In the genomic region with DNA sequence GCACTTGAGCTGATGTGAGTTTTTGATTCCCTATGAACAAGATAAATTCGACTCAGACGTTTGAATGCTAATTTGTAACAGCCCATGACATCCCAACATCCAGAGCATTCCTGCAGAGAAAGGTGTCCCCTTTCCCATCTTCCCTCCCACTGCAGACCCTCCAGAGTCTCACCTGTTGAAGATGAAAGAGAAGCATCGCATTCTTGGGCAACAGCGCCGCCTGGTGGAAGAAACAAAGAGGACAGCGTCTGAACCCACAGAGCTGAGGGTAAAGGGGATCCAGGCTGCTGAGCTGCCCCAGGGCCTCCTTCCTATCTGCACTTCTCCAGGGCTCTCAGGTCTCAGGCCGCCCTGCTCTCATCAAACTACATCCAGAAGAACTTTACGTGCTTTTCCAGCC, we compare ENCODE assay signal across 8 mouse cellular contexts. TPM values are rescaled to one million over a fixed set of nuclear protein-coding genes. Genes with fewer than 3 reads are reported as not detected.
DNase-seq lines count a peak whose midpoint lies in the region; ATAC-seq lines count a peak whose summit lies in the region.
"Not testable (repeated sequence)": the region's sequence is repeated elsewhere in the genome, so short reads cannot be mapped to it uniquely, and the experiment has no call there.

No protein-coding gene starts in this region.

- WGBS in forebrain, embryonic 10.5 days = 11% methylated on average over 8 of the region's 8 CpGs
- 6% methylated on average over 8 of the region's 8 CpGs for WGBS in liver, embryonic 16.5 days (ENCODE audit: insufficient replicate concordance)
- WGBS in stomach, embryonic 15.5 days = 13% methylated on average over 8 of the region's 8 CpGs

- H3K36me3 ChIP-seq in forebrain, embryonic 10.5 days (replicated peaks); liver, embryonic 16.5 days (ENCODE audit: control insufficient read depth, insufficient read depth); stomach, embryonic 15.5 days: not testable (repeated sequence)

- intact Hi-C loops in heart, postnatal 14 days (cut with DNase I) = loop anchor here (1.0 kb wide), 1 partner anchor 14 kb away; no protein-coding TSS in a partner anchor

- H3K27me3 ChIP-seq in forebrain, embryonic 10.5 days (ENCODE audit: poor library complexity, severe bottlenecking) = peaks cover 38% of the 10 kb centered on the region
- H3K27me3 ChIP-seq in liver, embryonic 16.5 days (ENCODE audit: control insufficient read depth, insufficient read depth, low read depth, low read length) = peaks cover 15% of the 10 kb centered on the region
- peaks cover 30% of the 10 kb centered on the region for H3K27me3 ChIP-seq in stomach, embryonic 15.5 days (replicated peaks)

- H3K4me3 ChIP-seq in brown adipose tissue, adult 24 weeks (ENCODE audit: insufficient read depth, low read depth, low read length) = 0 out of 2 replicates have a peak overlapping the region, but pooled peaks have one; percentile 6
- H3K4me3 ChIP-seq in forebrain, embryonic 10.5 days = peak overlapping the region; percentile 65
- H3K4me3 ChIP-seq in liver, embryonic 16.5 days (ENCODE audit: low read depth, low read length); stomach, embryonic 15.5 days (replicated peaks): not testable (repeated sequence)

- H3K4me2 ChIP-seq in liver, embryonic 16.5 days (ENCODE audit: low read depth, low read length) = peak overlapping the region; percentile 79
- peak overlapping the region; percentile 79 for H3K4me2 ChIP-seq in stomach, embryonic 15.5 days

- H3K4me1 ChIP-seq in brown adipose tissue, adult 24 weeks (ENCODE audit: control insufficient read depth, insufficient read depth, insufficient read length, low read length) = peaks cover 22% of the 10 kb centered on the region
- H3K4me1 ChIP-seq in forebrain, embryonic 10.5 days = peaks cover 35% of the 10 kb centered on the region
- H3K4me1 ChIP-seq in liver, embryonic 16.5 days (ENCODE audit: control insufficient read depth, low read depth, low read length) = peaks cover 26% of the 10 kb centered on the region
- peaks cover 19% of the 10 kb centered on the region; the same call in 1 of the 2 replicates for H3K4me1 ChIP-seq in stomach, embryonic 15.5 days

- H3K9me3 ChIP-seq in forebrain, embryonic 10.5 days; liver, embryonic 16.5 days (replicated peaks; ENCODE audit: control insufficient read depth, low read length); stomach, embryonic 15.5 days: not testable (repeated sequence)

- not testable (repeated sequence) for ATAC-seq in liver, embryonic 16.5 days (ENCODE audit: low read depth); stomach, embryonic 15.5 days (ENCODE audit: insufficient read depth, low FRiP score, low read depth)

- H3K27ac ChIP-seq in brown adipose tissue, adult 24 weeks (replicated peaks; ENCODE audit: low read depth, low read length); forebrain, embryonic 10.5 days; liver, embryonic 16.5 days (ENCODE audit: low read length); stomach, embryonic 15.5 days: not testable (repeated sequence)

- H3K9ac ChIP-seq in liver, embryonic 16.5 days (ENCODE audit: low read depth, low read length); stomach, embryonic 15.5 days: not testable (repeated sequence)

- DNase-seq in CD8-positive naive resting alpha-beta T cell, adult 2 months (ENCODE audit: low read depth in 2 of 2, low spot score in 2 of 2) = peak; percentile 66 to 68
- peak; percentile 60 for DNase-seq in forebrain, embryonic 10.5 days (ENCODE audit: extremely low spot score, low spot score)
- peak; percentile 68 to 77 for DNase-seq in heart, postnatal 14 days
- DNase-seq in kidney, postnatal 14 days = peak; percentile 58
- DNase-seq in neural tube, embryonic 10.5 days (ENCODE audit: extremely low spot score, low spot score) = peak; percentile 62

RNA-seq across cellular contexts. Expression of a gene that starts 18.0 kb away (rescaled TPM):
- polyA plus RNA-seq in brown adipose tissue, adult 24 weeks (2012; ENCODE audit: insufficient read depth, insufficient read length, missing spikeins) = 394 and 673 TPM in 2 replicates
- polyA plus RNA-seq in forebrain, embryonic 10.5 days (2016; fragmentation: Nextera tagmentation; extraction: Ambion mirVana) = 51.2 and 51.8 TPM in 2 replicates
- 10 to 100 TPM; 56.5 to 61.2 TPM for total RNA-seq in heart, postnatal 14 days (2021)
- 126 and 139 TPM in 2 replicates for polyA plus RNA-seq in liver, embryonic 16.5 days (2015; fragmentation: Nextera tagmentation; extraction: Ambion mirVana)
- 112 and 124 TPM in 2 replicates for polyA plus RNA-seq in stomach, embryonic 15.5 days (2015; fragmentation: Nextera tagmentation; extraction: Ambion mirVana)

RNA-seq across cellular contexts. Expression of a gene that starts 26.3 kb away (rescaled TPM):
- 635 and 763 TPM in 2 replicates for polyA plus RNA-seq in brown adipose tissue, adult 24 weeks (2012; ENCODE audit: insufficient read depth, insufficient read length, missing spikeins)
- polyA plus RNA-seq in forebrain, embryonic 10.5 days (2016; fragmentation: Nextera tagmentation; extraction: Ambion mirVana) = 1,596 and 1,663 TPM in 2 replicates
- total RNA-seq in heart, postnatal 14 days (2021) = 100 to 1,000 TPM; 417 to 479 TPM
- 904 and 1,002 TPM in 2 replicates for polyA plus RNA-seq in liver, embryonic 16.5 days (2015; fragmentation: Nextera tagmentation; extraction: Ambion mirVana)
- polyA plus RNA-seq in stomach, embryonic 15.5 days (2015; fragmentation: Nextera tagmentation; extraction: Ambion mirVana) = 1,803 TPM in 2 replicates

RNA-seq across cellular contexts. Expression of a gene that starts 26.5 kb away (rescaled TPM):
- 23.9 and 29.3 TPM in 2 replicates for polyA plus RNA-seq in brown adipose tissue, adult 24 weeks (2012; ENCODE audit: insufficient read depth, insufficient read length, missing spikeins)
- 49.4 and 51.3 TPM in 2 replicates for polyA plus RNA-seq in forebrain, embryonic 10.5 days (2016; fragmentation: Nextera tagmentation; extraction: Ambion mirVana)
- total RNA-seq in heart, postnatal 14 days (2021) = 10 to 100 TPM; 35.0 to 37.8 TPM
- 21.3 and 21.9 TPM in 2 replicates for polyA plus RNA-seq in liver, embryonic 16.5 days (2015; fragmentation: Nextera tagmentation; extraction: Ambion mirVana)
- polyA plus RNA-seq in stomach, embryonic 15.5 days (2015; fragmentation: Nextera tagmentation; extraction: Ambion mirVana) = 42.4 and 49.2 TPM in 2 replicates

RNA-seq across cellular contexts. Expression of a gene that starts 30.8 kb away (rescaled TPM):
- 2.2 and 2.4 TPM in 2 replicates for polyA plus RNA-seq in brown adipose tissue, adult 24 weeks (2012; ENCODE audit: insufficient read depth, insufficient read length, missing spikeins)
- polyA plus RNA-seq in forebrain, embryonic 10.5 days (2016; fragmentation: Nextera tagmentation; extraction: Ambion mirVana) = 3.3 and 3.7 TPM in 2 replicates
- total RNA-seq in heart, postnatal 14 days (2021) = 1 to 10 TPM; 2.2 to 2.9 TPM
- polyA plus RNA-seq in liver, embryonic 16.5 days (2015; fragmentation: Nextera tagmentation; extraction: Ambion mirVana) = 2.2 and 2.3 TPM in 2 replicates
- 7.5 and 8.2 TPM in 2 replicates for polyA plus RNA-seq in stomach, embryonic 15.5 days (2015; fragmentation: Nextera tagmentation; extraction: Ambion mirVana)

RNA-seq across cellular contexts. Expression of a gene that starts 41.7 kb away (rescaled TPM):
- 6.6 and 10.1 TPM in 2 replicates for polyA plus RNA-seq in brown adipose tissue, adult 24 weeks (2012; ENCODE audit: insufficient read depth, insufficient read length, missing spikeins)
- 56.1 and 59.6 TPM in 2 replicates for polyA plus RNA-seq in forebrain, embryonic 10.5 days (2016; fragmentation: Nextera tagmentation; extraction: Ambion mirVana)
- total RNA-seq in heart, postnatal 14 days (2021) = 10 to 100 TPM; 10.4 to 11.5 TPM
- 12.2 and 13.4 TPM in 2 replicates for polyA plus RNA-seq in liver, embryonic 16.5 days (2015; fragmentation: Nextera tagmentation; extraction: Ambion mirVana)
- 36.1 and 40.6 TPM in 2 replicates for polyA plus RNA-seq in stomach, embryonic 15.5 days (2015; fragmentation: Nextera tagmentation; extraction: Ambion mirVana)
